8 mouse cellular contexts compared by ENCODE assay signal in the genomic region with DNA sequence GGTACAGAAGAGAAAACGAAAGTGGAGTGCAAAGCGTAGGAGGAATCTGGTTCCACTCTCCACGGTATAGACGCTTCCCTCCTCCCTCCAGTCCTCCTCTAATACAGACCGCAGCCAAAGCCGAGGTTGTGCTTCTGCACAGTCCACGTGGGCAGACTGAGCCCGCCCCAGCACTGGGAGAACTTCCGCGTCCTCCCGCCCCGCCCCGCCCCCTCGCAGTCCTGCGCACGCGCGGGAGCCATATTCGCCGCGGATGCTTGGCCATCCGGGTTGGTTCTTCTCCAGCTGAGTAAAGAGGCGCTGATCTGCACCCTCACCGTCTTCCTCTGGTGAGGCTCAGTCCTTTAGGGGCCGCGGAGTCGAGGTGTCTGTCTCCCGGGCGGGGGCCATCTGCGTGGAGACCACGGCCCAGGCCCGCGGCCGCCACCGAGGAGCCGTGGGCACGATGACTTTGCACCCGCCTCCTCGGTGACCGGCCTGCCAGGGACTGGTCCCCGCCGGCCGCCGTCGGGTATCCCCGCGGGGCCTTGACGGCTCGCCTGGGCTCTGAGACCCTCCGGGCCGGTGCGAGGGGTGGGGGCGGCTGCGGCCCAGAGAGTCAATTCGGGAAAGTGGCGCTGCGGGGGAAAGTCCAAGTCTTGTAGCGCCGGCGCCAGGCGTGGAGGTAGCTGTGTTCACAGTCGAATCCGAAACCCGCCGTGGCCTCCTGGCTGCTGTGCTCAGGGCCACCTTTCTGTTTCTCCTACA. TPM values are rescaled to one million over a fixed set of nuclear protein-coding genes. Genes with fewer than 3 reads are reported as not detected.
DNase-seq lines count a peak whose midpoint lies in the region; ATAC-seq lines count a peak whose summit lies in the region.

A gene (plus strand): TSS at position 216 of the 747 bp plus-strand sequence.
A gene (minus strand): TSS at position 424 of the 747 bp plus-strand sequence.

- peak; percentile 93 for DNase-seq in adipocyte (ENCODE audit: low spot score)
- peak; percentile 94 for DNase-seq in embryo, embryonic 10 days (ENCODE audit: low spot score)
- DNase-seq in gastrocnemius, postnatal 10 days: peak; percentile 96
- peak; percentile 97 for DNase-seq in induced T-regulatory cell, adult 2 months (ENCODE audit: low read depth)
- DNase-seq in left cerebral cortex, adult 9 months (ENCODE audit: low spot score in 2 of 2): peak; percentile 71 to 84
- peak; percentile 89 for DNase-seq in right cerebral cortex, postnatal 14 days
- DNase-seq in urinary bladder, postnatal 36 days (ENCODE audit: low spot score in 2 of 2): peak; percentile 85 to 91

- peak; percentile 99 for ATAC-seq in megakaryocyte progenitor cell, adult 5-6 weeks (replicated peaks; ENCODE audit: poor library complexity)

RNA-seq across cellular contexts. Expression of the first gene that starts in this region (rescaled TPM):
- 100 to 1,000 TPM; 164 to 166 TPM for total RNA-seq in gastrocnemius, postnatal 10 days (2021)
- 326 and 380 TPM in 2 replicates for total RNA-seq in megakaryocyte progenitor cell, adult 5-6 weeks (2015)
- 436 and 454 TPM in 2 replicates for total RNA-seq in megakaryocyte progenitor cell, adult 5-6 weeks (2017)

RNA-seq across cellular contexts. Expression of the second gene that starts in this region (rescaled TPM):
- total RNA-seq in gastrocnemius, postnatal 10 days (2021): not detected
- total RNA-seq in megakaryocyte progenitor cell, adult 5-6 weeks (2015): 0.86 TPM in 1 of 2 replicates, not detected in the other
- total RNA-seq in megakaryocyte progenitor cell, adult 5-6 weeks (2017): 0.30 TPM in 1 of 2 replicates, not detected in the other

Comparison
In these comparisons a context has a peak if more than half of its experiments do, and no peak if none do; other contexts are left out.
1. Peak in every context shown above with its lines: DNase-seq and ATAC-seq.